Mouse (Mus musculus) limb, embryonic 14.5 days (tissue): ENCODE data around the gene Vmn2r84. TPM values are rescaled to one million over a fixed set of nuclear protein-coding genes. Genes with fewer than 3 reads are reported as not detected.

Experiments used
- ATAC-seq: fragments of 200-750 bp; cut with Nextera tagmentation; 2 replicates; pipeline ENCODE4 v1.8.0; 2017; ENCODE audit warnings: low read depth, moderate number of reproducible peaks, moderate TSS enrichment; ENCODE audit not compliant: low FRiP score
- DNase-seq: peaks from one replicate; pipeline ENCODE4 v3.0.0-alpha.2; 2015; ENCODE audit warnings: low spot score
- H3K27ac ChIP-seq: fragments of 300-500 bp; sonication (generic); replicated peaks from 2 replicates; pipeline ENCODE4 v1.5.1; 2014; ENCODE audit warnings: low read depth, mild to moderate bottlenecking, low read length, moderate library complexity, mixed read lengths
- H3K27me3 ChIP-seq: fragments of 300-500 bp; sonication (generic); 2 replicates; pipeline ENCODE4 v1.6.1; 2014; ENCODE audit warnings: low read length, mixed read lengths; ENCODE audit not compliant: control insufficient read depth, insufficient read depth
- H3K36me3 ChIP-seq: fragments of 300-500 bp; sonication (generic); 2 replicates; pipeline ENCODE4 v1.6.1; 2014; ENCODE audit warnings: mild to moderate bottlenecking, low read length, moderate library complexity, mixed read lengths; ENCODE audit not compliant: control insufficient read depth, insufficient read depth
- H3K4me1 ChIP-seq: fragments of 300-500 bp; sonication (generic); 2 replicates; pipeline ENCODE4 v1.6.1; 2014; ENCODE audit warnings: antibody characterized with exemption, low read length, mixed read lengths; ENCODE audit not compliant: control insufficient read depth, insufficient read depth
- H3K4me2 ChIP-seq: fragments of 300-500 bp; sonication (generic); replicated peaks from 2 replicates; pipeline ENCODE4 v1.6.1; 2014; ENCODE audit warnings: low read depth, mild to moderate bottlenecking, low read length, moderate library complexity; ENCODE audit not compliant: severe bottlenecking
- H3K4me3 ChIP-seq: fragments of 300-500 bp; sonication (generic); replicated peaks from 2 replicates; pipeline ENCODE4 v1.5.1; 2014; ENCODE audit warnings: low read length
- H3K9ac ChIP-seq: fragments of 300-500 bp; sonication (generic); 2 replicates; pipeline ENCODE4 v1.6.1; 2014; ENCODE audit warnings: mild to moderate bottlenecking, low read depth, low read length, moderate library complexity; ENCODE audit not compliant: severe bottlenecking
- H3K9me3 ChIP-seq: fragments of 300-500 bp; sonication (generic); 2 replicates; pipeline ENCODE4 v1.6.1; 2016; ENCODE audit warnings: low read length; ENCODE audit not compliant: control insufficient read depth
- POLR2A ChIP-seq: fragments of 200-500 bp; IDR thresholded peaks from 2 replicates; pipeline ENCODE4 v1.8.0; 2012; ENCODE audit warnings: inconsistent platforms, mild to moderate bottlenecking, moderate library complexity, borderline replicate concordance; ENCODE audit not compliant: insufficient read depth, insufficient read length; ENCODE audit errors: extremely low read depth
- WGBS: fragments of 180-500 bp; shearing (Covaris S2); extraction: QIAGEN DNeasy Blood & Tissue Kit; methylation state at CpG from one replicate; pipeline ENCODE4 v1.1.7; 2014; 5-methylcytosine and 5-hydroxymethylcytosine counted together
- polyA plus RNA-seq, 2 experiments: library from polyadenylated mRNA; depleted of rRNA in 1 of 2; stranded (reverse) in 1 of 2; unstranded in 1 of 2; fragments of >200 nt; fragmentation: Nextera tagmentation in 1 of 2; extraction: Ambion mirVana in 1 of 2; gene quantifications; 2 replicates each; pipeline versions ENCODE4 v1.2.1 to v1.2.3; 2012 to 2014

The Vmn2r84 gene
- polyA plus RNA-seq, 2 experiments: 0.01 TPM; not detected in 1

DNA sequence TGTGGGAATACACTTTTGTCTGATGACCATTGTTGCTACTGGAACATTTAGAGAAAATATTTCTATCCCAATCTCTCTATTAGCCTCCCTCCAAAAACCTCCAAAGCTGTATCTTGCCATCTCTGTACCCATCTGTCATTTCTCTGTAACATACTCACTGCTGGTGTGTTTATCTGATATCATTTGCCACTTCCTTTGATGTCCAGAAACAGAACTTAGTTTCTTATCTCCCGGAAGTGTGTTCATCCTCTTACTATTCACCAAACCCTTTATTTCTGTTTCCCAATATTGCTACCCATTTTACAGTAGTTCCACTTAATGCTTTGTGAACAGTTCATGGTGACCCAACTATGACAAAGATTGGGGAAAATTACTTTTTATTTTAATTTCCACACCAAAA is 57.7 kb downstream of the Vmn2r84 start:
- WGBS: 80% methylated on average over 1 of the region's 1 CpGs
- H3K27ac ChIP-seq: no peak overlapping the region
- H3K36me3 ChIP-seq: no peaks in the 10 kb centered on the region
- H3K27me3 ChIP-seq: no peaks in the 10 kb centered on the region
- ATAC-seq: no peak
- no peaks in the 10 kb centered on the region for H3K4me1 ChIP-seq
- no peak overlapping the region for H3K4me2 ChIP-seq
- TF ChIP-seq POLR2A: no peak
- H3K9me3 ChIP-seq: no peaks in the 10 kb centered on the region
- H3K4me3 ChIP-seq: no peak overlapping the region
- H3K9ac ChIP-seq: no peak overlapping the region
- no peak for DNase-seq

DNA sequence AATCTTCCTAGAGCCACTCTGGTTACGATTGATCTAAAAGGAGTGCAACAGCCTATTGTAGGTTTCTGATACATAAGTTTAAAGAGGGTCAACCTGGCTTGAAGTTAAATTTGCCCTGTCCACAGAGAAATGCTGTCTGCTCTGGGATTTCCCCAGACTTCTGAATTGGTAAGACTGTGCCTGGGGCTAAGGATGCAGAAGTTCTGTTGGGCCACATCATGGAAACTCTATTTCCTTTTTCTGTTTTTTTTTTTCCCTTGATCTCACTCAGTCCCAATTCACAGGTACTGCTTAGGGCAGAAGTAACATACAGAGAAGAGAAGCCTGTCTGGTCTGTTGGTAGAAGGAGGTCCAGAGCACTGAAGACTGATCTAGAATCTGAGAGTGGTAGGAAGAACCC is 63.4 kb downstream of the Vmn2r84 start:
- no peaks in the 10 kb centered on the region for H3K36me3 ChIP-seq
- no peak overlapping the region for H3K4me3 ChIP-seq
- H3K27ac ChIP-seq: no peak overlapping the region
- no peaks in the 10 kb centered on the region for H3K27me3 ChIP-seq
- no peaks in the 10 kb centered on the region for H3K9me3 ChIP-seq
- no peak for ATAC-seq
- H3K4me1 ChIP-seq: no peaks in the 10 kb centered on the region
- WGBS: 89% methylated on average over 1 of the region's 1 CpGs
- TF ChIP-seq POLR2A: no peak
- no peak for DNase-seq
- no peak overlapping the region for H3K9ac ChIP-seq
- no peak overlapping the region for H3K4me2 ChIP-seq

Other genes starting within 250 kb of the Vmn2r84 start
- not detected in 2 replicates for gene Olfr825, start 227.6 kb downstream of the Vmn2r84 start, polyA plus RNA-seq (2012; rRNA removed)
- gene Olfr825, start 227.6 kb downstream of the Vmn2r84 start, polyA plus RNA-seq (2014; fragmentation: Nextera tagmentation; extraction: Ambion mirVana): not detected in 2 replicates
- gene Olfr826, start 210.1 kb downstream of the Vmn2r84 start, polyA plus RNA-seq (2012; rRNA removed): not detected in 2 replicates
- gene Olfr826, start 210.1 kb downstream of the Vmn2r84 start, polyA plus RNA-seq (2014; fragmentation: Nextera tagmentation; extraction: Ambion mirVana): not detected in 2 replicates
- not detected in 2 replicates for gene Olfr827, start 179.9 kb downstream of the Vmn2r84 start, polyA plus RNA-seq (2012; rRNA removed)
- gene Olfr827, start 179.9 kb downstream of the Vmn2r84 start, polyA plus RNA-seq (2014; fragmentation: Nextera tagmentation; extraction: Ambion mirVana): not detected in 2 replicates
- gene Neurod4, start 114.1 kb downstream of the Vmn2r84 start, polyA plus RNA-seq (2012; rRNA removed): not detected in 2 replicates
- 0.06 TPM in 1 of 2 replicates, not detected in the other for gene Neurod4, start 114.1 kb downstream of the Vmn2r84 start, polyA plus RNA-seq (2014; fragmentation: Nextera tagmentation; extraction: Ambion mirVana)
- 0.93 and 1.8 TPM in 2 replicates for gene Tespa1, start 71.5 kb downstream of the Vmn2r84 start, polyA plus RNA-seq (2012; rRNA removed)
- 1.9 and 2.3 TPM in 2 replicates for gene Tespa1, start 71.5 kb downstream of the Vmn2r84 start, polyA plus RNA-seq (2014; fragmentation: Nextera tagmentation; extraction: Ambion mirVana)
- 0.03 and 0.04 TPM in 2 replicates for gene Vmn2r85, start 35.4 kb upstream of the Vmn2r84 start, polyA plus RNA-seq (2012; rRNA removed)
- gene Vmn2r85, start 35.4 kb upstream of the Vmn2r84 start, polyA plus RNA-seq (2014; fragmentation: Nextera tagmentation; extraction: Ambion mirVana): not detected in 2 replicates
- gene Vmn2r86, start 61.7 kb upstream of the Vmn2r84 start, polyA plus RNA-seq (2012; rRNA removed): 0.04 and 0.05 TPM in 2 replicates
- not detected in 2 replicates for gene Vmn2r86, start 61.7 kb upstream of the Vmn2r84 start, polyA plus RNA-seq (2014; fragmentation: Nextera tagmentation; extraction: Ambion mirVana)
- 0.30 and 0.32 TPM in 2 replicates for gene Vmn2r87, start 103.1 kb upstream of the Vmn2r84 start, polyA plus RNA-seq (2012; rRNA removed)
- 0.07 TPM in 1 of 2 replicates, not detected in the other for gene Vmn2r87, start 103.1 kb upstream of the Vmn2r84 start, polyA plus RNA-seq (2014; fragmentation: Nextera tagmentation; extraction: Ambion mirVana)